Mouse (Mus musculus) liver, embryonic 13.5 days (tissue): ENCODE measurements around the gene Olfr1357. TPM values are rescaled to one million over a fixed set of nuclear protein-coding genes. Genes with fewer than 3 reads are reported as not detected.

Experiments used
- ATAC-seq: fragments of 200-750 bp; cut with Nextera tagmentation; 2 replicates; pipeline ENCODE4 v1.8.0; 2017; ENCODE audit warnings: low read depth, mild to moderate bottlenecking, moderate number of reproducible peaks, moderate library complexity
- DNase-seq: peaks from one replicate; pipeline ENCODE4 v3.0.0; 2022
- H3K27ac ChIP-seq: fragments of 300-500 bp; sonication (generic); 2 replicates; pipeline ENCODE4 v1.5.1; 2015; ENCODE audit warnings: moderate library complexity, mild to moderate bottlenecking, inconsistent platforms
- H3K27me3 ChIP-seq: fragments of 300-500 bp; sonication (generic); 2 replicates; pipeline ENCODE4 v1.6.1; 2015; ENCODE audit warnings: mild to moderate bottlenecking, inconsistent platforms
- H3K36me3 ChIP-seq: fragments of 300-500 bp; sonication (generic); 2 replicates; pipeline ENCODE4 v1.6.1; 2015; ENCODE audit warnings: mild to moderate bottlenecking, inconsistent platforms
- H3K4me1 ChIP-seq: fragments of 300-500 bp; sonication (generic); replicated peaks from 2 replicates; pipeline ENCODE4 v1.6.1; 2015; ENCODE audit warnings: inconsistent platforms
- H3K4me2 ChIP-seq: fragments of 300-500 bp; sonication (generic); 2 replicates; pipeline ENCODE4 v1.6.1; 2015; ENCODE audit warnings: inconsistent platforms, mild to moderate bottlenecking, moderate library complexity
- H3K4me3 ChIP-seq: fragments of 300-500 bp; sonication (generic); replicated peaks from 2 replicates; pipeline ENCODE4 v1.5.1; 2015; ENCODE audit warnings: mild to moderate bottlenecking, inconsistent platforms
- H3K9ac ChIP-seq: fragments of 300-500 bp; sonication (generic); 2 replicates; pipeline ENCODE4 v1.6.1; 2015; ENCODE audit warnings: mild to moderate bottlenecking, inconsistent platforms
- H3K9me3 ChIP-seq: fragments of 300-500 bp; sonication (generic); replicated peaks from 2 replicates; pipeline ENCODE4 v1.6.1; 2016; ENCODE audit warnings: inconsistent platforms
- WGBS: fragments of 180-500 bp; shearing (Covaris S2); methylation state at CpG from one replicate; pipeline ENCODE4 v1.1.7; 2015; ENCODE audit not compliant: insufficient replicate concordance; 5-methylcytosine and 5-hydroxymethylcytosine counted together
- polyA plus RNA-seq: library from polyadenylated mRNA; unstranded; fragments of >200 nt; fragmentation: Nextera tagmentation; extraction: Ambion mirVana; gene quantifications from 2 replicates; pipeline ENCODE4 v1.2.1, GENCODE M21; 2015

Gene Olfr1357
- polyA plus RNA-seq, 1 experiment from 2014 or later, result not detected

GRCm38 (mm10) chr10:78581121-78581520 is 36.8 kb downstream of the Olfr1357 start:
- Histone ChIP-seq H3K4me3 (no peak overlapping the region), H3K9ac (no peak overlapping the region), H3K4me1 (peaks cover 11% of the 10 kb centered on the region), H3K27me3 (no peaks in the 10 kb centered on the region), H3K9me3 (no peaks in the 10 kb centered on the region), H3K27ac (no peak overlapping the region), H3K4me2 (no peak overlapping the region), H3K36me3 (peaks cover 68% of the 10 kb centered on the region)
- DNase-seq (no peak), ATAC-seq (no peak)
- WGBS, result 82% methylated on average over 7 of the region's 7 CpGs

GRCm38 (mm10) chr10:78578204-78578603 is 39.7 kb downstream of the Olfr1357 start:
- H3K36me3 ChIP-seq, result peaks cover 56% of the 10 kb centered on the region
- no peaks in the 10 kb centered on the region for H3K9me3 ChIP-seq
- no peak for ATAC-seq
- H3K27me3 ChIP-seq, result no peaks in the 10 kb centered on the region
- H3K27ac ChIP-seq, result no peak overlapping the region
- H3K4me2 ChIP-seq, result no peak overlapping the region
- no peak for DNase-seq
- WGBS, result 73% methylated on average over 3 of the region's 3 CpGs
- H3K4me3 ChIP-seq, result no peak overlapping the region
- no peak overlapping the region for H3K9ac ChIP-seq
- peaks cover 30% of the 10 kb centered on the region for H3K4me1 ChIP-seq

- peaks cover 30% of the 10 kb centered on the region for H3K4me1 ChIP-seq
- 82% methylated on average over 16 of the region's 16 CpGs for WGBS
- no peaks in the 10 kb centered on the region for H3K27me3 ChIP-seq
- peaks cover 48% of the 10 kb centered on the region for H3K36me3 ChIP-seq
- no peak for DNase-seq
- H3K9me3 ChIP-seq, result no peaks in the 10 kb centered on the region
- no peak overlapping the region for H3K4me3 ChIP-seq
- no peak overlapping the region; the same call in 1 of the 2 replicates for H3K27ac ChIP-seq
- ATAC-seq, result no peak
- H3K9ac ChIP-seq, result no peak overlapping the region; the same call in 1 of the 2 replicates
- no peak overlapping the region for H3K4me2 ChIP-seq
Measured at GRCm38 (mm10) chr10:78576435-78577184, 41.3 kb downstream of the Olfr1357 start.

- DNase-seq, result no peak
- 82% methylated on average over 2 of the region's 2 CpGs for WGBS
- H3K9ac ChIP-seq, result peak overlapping the region; percentile 84
Measured at GRCm38 (mm10) chr10:78575690-78576089, 42.2 kb downstream of the Olfr1357 start.

GRCm38 (mm10) chr10:78575105-78575632 is 42.7 kb downstream of the Olfr1357 start:
- WGBS, result 8% methylated on average over 13 of the region's 13 CpGs
- ATAC-seq, result peak; percentile 21
- no peaks in the 10 kb centered on the region for H3K27me3 ChIP-seq
- peaks cover 30% of the 10 kb centered on the region for H3K4me1 ChIP-seq
- H3K9me3 ChIP-seq, result no peaks in the 10 kb centered on the region
- H3K4me2 ChIP-seq, result peak overlapping the region; percentile 89
- DNase-seq, result no peak
- peak overlapping the region; percentile 84 for H3K9ac ChIP-seq
- peak overlapping the region; percentile 87 for H3K27ac ChIP-seq
- peak overlapping the region; percentile 78 for H3K4me3 ChIP-seq
- H3K36me3 ChIP-seq, result peaks cover 34% of the 10 kb centered on the region

More at GRCm38 (mm10) chr10:78575690-78576089, 42.2 kb downstream of the Olfr1357 start:
- H3K27me3 ChIP-seq, result no peaks in the 10 kb centered on the region
- H3K27ac ChIP-seq, result peak overlapping the region; percentile 87
- no peaks in the 10 kb centered on the region for H3K9me3 ChIP-seq
- peaks cover 39% of the 10 kb centered on the region for H3K36me3 ChIP-seq
- no peak for ATAC-seq
- peaks cover 30% of the 10 kb centered on the region for H3K4me1 ChIP-seq
- peak overlapping the region; percentile 78 for H3K4me3 ChIP-seq
- H3K4me2 ChIP-seq, result peak overlapping the region; percentile 89

GRCm38 (mm10) chr10:78574250-78575104 is 43.4 kb downstream of the Olfr1357 start, which contains the start of gene Ilvbl:
Gene Ilvbl, plus strand, starts transcription at chr10:78574346.
- ATAC-seq, result peak; percentile 85
- under 1% methylated on average over 51 of the region's 51 CpGs for WGBS

GRCm38 (mm10) chr10:78573226-78573625 is 44.6 kb downstream of the Olfr1357 start:
- Histone ChIP-seq H3K36me3 (peaks cover 14% of the 10 kb centered on the region), H3K9ac (no peak overlapping the region), H3K27ac (no peak overlapping the region), H3K4me2 (no peak overlapping the region), H3K4me3 (no peak overlapping the region), H3K4me1 (peaks cover 30% of the 10 kb centered on the region), H3K9me3 (no peaks in the 10 kb centered on the region), H3K27me3 (no peaks in the 10 kb centered on the region)
- no peak for DNase-seq
- 66% methylated on average over 3 of the region's 3 CpGs for WGBS
- no peak for ATAC-seq

More at GRCm38 (mm10) chr10:78574250-78575104, 43.4 kb downstream of the Olfr1357 start, which contains the start of gene Ilvbl:
- H3K36me3 ChIP-seq, result peaks cover 27% of the 10 kb centered on the region
- no peaks in the 10 kb centered on the region for H3K27me3 ChIP-seq
- peak within 1 kb of the TSS; percentile 89 for H3K4me2 ChIP-seq
- peaks cover 30% of the 10 kb centered on the region for H3K4me1 ChIP-seq
- H3K4me3 ChIP-seq, result peak within 1 kb of the TSS; percentile 78
- no peaks in the 10 kb centered on the region for H3K9me3 ChIP-seq
- peak within 1 kb of the TSS; percentile 84 for H3K9ac ChIP-seq
- peak within 1 kb of the TSS; percentile 87 for H3K27ac ChIP-seq
- DNase-seq, result peak; percentile 93

GRCm38 (mm10) chr10:78570897-78571296 is 47.0 kb downstream of the Olfr1357 start:
- no peak for DNase-seq
- no peak for ATAC-seq
- Histone ChIP-seq H3K36me3 (no peaks in the 10 kb centered on the region), H3K4me1 (peaks cover 17% of the 10 kb centered on the region), H3K9ac (no peak overlapping the region), H3K9me3 (no peaks in the 10 kb centered on the region), H3K27ac (no peak overlapping the region), H3K4me2 (no peak overlapping the region), H3K4me3 (no peak overlapping the region), H3K27me3 (no peaks in the 10 kb centered on the region)
- 54% methylated on average over 2 of the region's 2 CpGs for WGBS

- no peak for DNase-seq
- H3K9me3 ChIP-seq, result no peaks in the 10 kb centered on the region
- no peak overlapping the region for H3K27ac ChIP-seq
- WGBS, result 56% methylated on average over 6 of the region's 6 CpGs
- no peaks in the 10 kb centered on the region for H3K27me3 ChIP-seq
- H3K4me2 ChIP-seq, result no peak overlapping the region
- H3K9ac ChIP-seq, result no peak overlapping the region
- no peak for ATAC-seq
- H3K4me1 ChIP-seq, result peaks cover 12% of the 10 kb centered on the region
- H3K4me3 ChIP-seq, result no peak overlapping the region
- no peaks in the 10 kb centered on the region for H3K36me3 ChIP-seq
Measured at GRCm38 (mm10) chr10:78570416-78570815, 47.5 kb downstream of the Olfr1357 start.

- H3K4me3 ChIP-seq, result no peak overlapping the region
- H3K4me2 ChIP-seq, result no peak overlapping the region
- H3K36me3 ChIP-seq, result no peaks in the 10 kb centered on the region
- 42% methylated on average over 3 of the region's 3 CpGs for WGBS
- no peak overlapping the region for H3K9ac ChIP-seq
- no peak overlapping the region for H3K27ac ChIP-seq
- ATAC-seq, result no peak
- no peak for DNase-seq
- H3K27me3 ChIP-seq, result no peaks in the 10 kb centered on the region
- no peaks in the 10 kb centered on the region for H3K9me3 ChIP-seq
- peaks cover 7% of the 10 kb centered on the region for H3K4me1 ChIP-seq
Measured at GRCm38 (mm10) chr10:78569686-78570085, 48.2 kb downstream of the Olfr1357 start.

- H3K4me1 ChIP-seq, result peaks cover 6% of the 10 kb centered on the region
Measured at GRCm38 (mm10) chr10:78569191-78569590, 48.7 kb downstream of the Olfr1357 start.

More at GRCm38 (mm10) chr10:78569191-78569590, 48.7 kb downstream of the Olfr1357 start:
- 56% methylated on average over 3 of the region's 3 CpGs for WGBS
- Histone ChIP-seq H3K4me2 (no peak overlapping the region), H3K4me3 (no peak overlapping the region), H3K27me3 (no peaks in the 10 kb centered on the region), H3K27ac (no peak overlapping the region), H3K9me3 (no peaks in the 10 kb centered on the region), H3K9ac (no peak overlapping the region), H3K36me3 (no peaks in the 10 kb centered on the region)
- DNase-seq (no peak), ATAC-seq (no peak)
